Mouse (Mus musculus): ENCODE measurements around the gene Sycp1.

Sycp1 gene

GRCm38 (mm10) chr3:102935451-102936354, at the start of gene Sycp1:
TSS of gene Sycp1 (minus strand) at chr3:102936100.
- no peak for DNase-seq (ENCODE audit: low read depth)

- no peak for DNase-seq (ENCODE audit: low read depth)
Measured at GRCm38 (mm10) chr3:102980349-102980736, 44.4 kb upstream of the Sycp1 start.

GRCm38 (mm10) chr3:102979550-102980348, 43.8 kb upstream of the Sycp1 start:
- no peak for DNase-seq (ENCODE audit: low read depth)

- no peak for DNase-seq (ENCODE audit: low read depth)
Measured at GRCm38 (mm10) chr3:102976906-102977305, 41.0 kb upstream of the Sycp1 start.

GRCm38 (mm10) chr3:102970508-102970907, 34.6 kb upstream of the Sycp1 start:
- DNase-seq (ENCODE audit: low read depth): peak; percentile 41

- DNase-seq (ENCODE audit: low read depth): no peak
Measured at GRCm38 (mm10) chr3:102970067-102970466, 34.2 kb upstream of the Sycp1 start.

- no peak for DNase-seq (ENCODE audit: low read depth)
Measured at GRCm38 (mm10) chr3:102964033-102964432, 28.1 kb upstream of the Sycp1 start, which contains the start of gene Nr1h5. TSS of gene Nr1h5 (minus strand) at chr3:102964133.

- peak; percentile 25 for DNase-seq (ENCODE audit: low read depth)
Measured at GRCm38 (mm10) chr3:102955596-102955995, 19.7 kb upstream of the Sycp1 start.

- DNase-seq (ENCODE audit: low read depth): no peak
Measured at GRCm38 (mm10) chr3:102955143-102955542, 19.2 kb upstream of the Sycp1 start.

GRCm38 (mm10) chr3:102954476-102954875, 18.6 kb upstream of the Sycp1 start:
- DNase-seq (ENCODE audit: low read depth): no peak

- DNase-seq (ENCODE audit: low read depth): no peak
Measured at GRCm38 (mm10) chr3:102946861-102947260, 11.0 kb upstream of the Sycp1 start.

- no peak for DNase-seq (ENCODE audit: low read depth)
Measured at GRCm38 (mm10) chr3:102946312-102946711, 10.4 kb upstream of the Sycp1 start.

GRCm38 (mm10) chr3:102938100-102938499, 2.2 kb upstream of the Sycp1 start:
- no peak for DNase-seq (ENCODE audit: low read depth)

GRCm38 (mm10) chr3:102899136-102899535, 36.8 kb downstream of the Sycp1 start:
- DNase-seq (ENCODE audit: low read depth): peak; percentile 68

GRCm38 (mm10) chr3:102880529-102880928, 55.4 kb downstream of the Sycp1 start:
- DNase-seq (ENCODE audit: low read depth): no peak

GRCm38 (mm10) chr3:102848661-102849060, 87.2 kb downstream of the Sycp1 start:
- DNase-seq (ENCODE audit: low read depth): peak; percentile 3

- DNase-seq (ENCODE audit: low read depth): peak; percentile 22
Measured at GRCm38 (mm10) chr3:102842386-102842785, 93.5 kb downstream of the Sycp1 start.

- peak; percentile 90 for DNase-seq (ENCODE audit: low read depth)
Measured at GRCm38 (mm10) chr3:102803937-102804336, 132.0 kb downstream of the Sycp1 start.

GRCm38 (mm10) chr3:102787369-102787768, 148.5 kb downstream of the Sycp1 start:
- DNase-seq (ENCODE audit: low read depth): no peak

- DNase-seq (ENCODE audit: low read depth): no peak
Measured at GRCm38 (mm10) chr3:102782618-102783017, 153.3 kb downstream of the Sycp1 start, which contains the start of gene Tshb. TSS of gene Tshb (minus strand) at chr3:102782718.

GRCm38 (mm10) chr3:102773018-102773417, 162.9 kb downstream of the Sycp1 start:
- no peak for DNase-seq (ENCODE audit: low read depth)
